22 mouse cellular contexts compared by ENCODE assay signal in genomic region chr1:190570981-190571380, GRCm38 (mm10).
A peak's percentile ranks its signal among the peaks of the same experiment; 100 is the strongest.
DNase-seq lines count a peak whose midpoint lies in the region; TF ChIP-seq lines count a peak whose summit lies in the region.
"Had no signal": no experiment of that assay in that cellular context is flagged by ENCODE, and none has a peak within 500 bp of the region (broad histone marks: within the 10 kb centered on the region; RNA-seq: fewer than 3 reads in every experiment).

No protein-coding gene starts in this region.

- no peak for DNase-seq in layer of hippocampus, adult 2 months (ENCODE audit: low spot score in 2 of 2)
- no peak for DNase-seq in layer of hippocampus, adult 18-20 months (ENCODE audit: low spot score in 2 of 2)
- DNase-seq in left cerebral cortex, adult 2 months (ENCODE audit: extremely low spot score in 1 of 2, low spot score in 2 of 2): no peak
- DNase-seq in left cerebral cortex, adult 8-10 months (ENCODE audit: low spot score in 2 of 2): no peak
- peak; percentile 83 for DNase-seq in retina, postnatal 1 day
- DNase-seq in adrenal gland, postnatal 25 days: no peak
- DNase-seq in heart, adult 9 months (ENCODE audit: low spot score in 2 of 2): no peak
- DNase-seq: adrenal gland, postnatal 10 days; cerebellum, adult 18-20 months; cerebellum, adult 9-10 months; cerebellum, postnatal 14 days; gastrocnemius, adult 2 months; gastrocnemius, postnatal 14 days; heart, adult 11 months; heart, postnatal 10 days; heart, postnatal 4 days had no signal

- no peak overlapping the region for H3K4me3 ChIP-seq in layer of hippocampus, adult 2 months
- no peak overlapping the region for H3K4me3 ChIP-seq in left cerebral cortex, adult 2 months
- H3K4me3 ChIP-seq: embryonic facial prominence, embryonic 12.5 days; embryonic facial prominence, embryonic 15.5 days; gastrocnemius, adult 2 months; heart, embryonic 12.5 days; heart, embryonic 15.5 days had no signal

- no peak for TF ChIP-seq CTCF in layer of hippocampus, adult 2 months (conservative IDR thresholded peaks at IDR 0.05)
- no peak for TF ChIP-seq CTCF in left cerebral cortex, adult 2 months (IDR thresholded peaks at IDR 0.05)

- intact Hi-C loops in left cerebral cortex, adult 2 months (cut with DNase I): no loop called here

- peak overlapping the region; percentile 77 for H3K27ac ChIP-seq in layer of hippocampus, adult 2 months
- 0 out of 2 replicates have a peak overlapping the region, but pooled peaks have one; percentile 11 for H3K27ac ChIP-seq in left cerebral cortex, adult 2 months
- H3K27ac ChIP-seq: embryonic facial prominence, embryonic 12.5 days; embryonic facial prominence, embryonic 15.5 days; gastrocnemius, adult 2 months; heart, embryonic 15.5 days; hindbrain, embryonic 14.5 days; hindbrain, postnatal 0 days had no signal
